Mouse (Mus musculus) hindbrain, embryonic 15.5 days (tissue): Measurements from ENCODE around the gene Liph. TPM values are rescaled to one million over a fixed set of nuclear protein-coding genes. Genes with fewer than 3 reads are reported as not detected.

Source experiments
- polyA plus RNA-seq: library from polyadenylated mRNA; unstranded; fragments of >200 nt; fragmentation: Nextera tagmentation; extraction: Ambion mirVana; gene quantifications from 2 replicates; pipeline ENCODE4 v1.2.1, GENCODE M21; 2015

Liph gene
- polyA plus RNA-seq, 1 experiment from 2014 or later = 0.40 TPM

Other genes starting within 250 kb of the Liph start
- gene Ehhadh, start 207.9 kb downstream of the Liph start, polyA plus RNA-seq = 1.8 TPM in 2 replicates
- 6.4 and 6.5 TPM in 2 replicates for gene Map3k13, start 201.3 kb downstream of the Liph start, polyA plus RNA-seq
- gene Tmem41a, start 48.1 kb downstream of the Liph start, polyA plus RNA-seq = 42.8 and 51.1 TPM in 2 replicates
- gene Senp2, start 13.8 kb upstream of the Liph start, polyA plus RNA-seq = 47.2 and 48.2 TPM in 2 replicates
- gene Igf2bp2, start 167.6 kb upstream of the Liph start, polyA plus RNA-seq = 18.6 and 20.3 TPM in 2 replicates